Mouse (Mus musculus) CD4-positive, CD25-positive, alpha-beta regulatory T cell (primary cell): ENCODE results near the gene Klri1. TPM values are rescaled to one million over a fixed set of nuclear protein-coding genes. Genes with fewer than 3 reads are reported as not detected.

Experiments used
- polyA plus RNA-seq: library from polyadenylated mRNA; unstranded; fragments of 100-300 nt; shearing (Covaris generic); gene quantifications from one replicate; pipeline ENCODE4 v1.2.1, GENCODE M21; 2017

Klri1 gene
- polyA plus RNA-seq, result not detected

DNA sequence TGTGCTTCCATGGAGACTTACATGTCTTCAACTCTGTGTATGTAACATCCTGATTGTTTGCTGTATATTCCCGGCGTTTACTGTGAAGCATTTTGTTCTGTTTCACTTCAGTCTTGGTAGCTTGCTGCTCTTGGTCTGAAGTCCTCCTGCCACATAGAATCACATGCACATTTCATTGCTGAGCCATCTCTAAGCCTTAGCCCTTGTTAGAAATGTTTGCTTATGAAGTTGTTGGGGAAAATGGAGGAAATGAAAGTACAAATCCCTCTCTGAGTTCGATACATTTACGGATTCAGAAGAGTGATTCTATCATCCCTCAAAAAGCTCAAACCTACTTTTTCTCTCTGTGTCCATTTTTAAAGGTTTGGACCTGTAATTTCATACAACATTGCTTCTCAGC lies at the start of gene Klri1:
Klri1 (minus strand) TSS at position 101 of the 400 bp plus-strand sequence.

DNA sequence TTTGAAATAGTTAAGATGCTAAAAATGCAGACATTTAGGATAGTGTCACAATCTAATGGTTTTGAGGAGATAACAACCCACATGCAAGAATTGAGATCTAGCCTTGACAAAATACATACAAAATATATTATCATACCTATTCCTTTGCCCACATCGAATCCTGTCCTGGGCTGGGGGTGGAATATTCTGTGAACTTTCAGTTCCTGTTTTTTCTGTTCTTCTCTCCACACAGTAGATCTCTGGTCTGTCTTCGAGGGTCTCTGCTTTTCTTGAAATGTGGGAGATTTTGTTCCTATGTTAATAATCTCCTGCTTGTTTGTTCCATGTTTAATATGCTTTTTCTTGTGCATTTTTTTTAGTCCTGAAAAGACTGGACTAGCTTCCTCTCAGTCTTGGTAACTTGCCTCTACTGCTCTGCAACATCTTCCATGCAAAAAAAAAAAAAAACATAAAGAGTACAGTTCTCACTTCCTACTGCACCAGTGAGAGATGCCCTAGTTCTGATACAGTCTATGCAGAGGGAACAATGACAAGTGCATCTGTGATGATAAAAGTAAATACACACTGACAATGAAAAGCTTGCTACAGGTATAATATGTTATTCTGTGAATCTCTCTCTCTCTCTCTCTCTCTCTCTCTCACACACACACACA lies 23.3 kb upstream of the Klri1 start, which contains the start of gene Klri2:
Klri2 (minus strand) TSS at position 416 of the 653 bp plus-strand sequence.

GRCm38 (mm10) chr6:129678873-129679272 lies 38.1 kb downstream of the Klri1 start, which contains the start of gene Klrc1:
TSS of gene Klrc1 (minus strand) at chr6:129678973.

GRCm38 (mm10) chr6:129660589-129660988 lies 56.3 kb downstream of the Klri1 start, which contains the start of gene Klrc2:
TSS of gene Klrc2 (minus strand) at chr6:129660689.

Other genes starting within 250 kb of the Klri1 start
- gene Olr1, start 210.0 kb downstream of the Klri1 start, polyA plus RNA-seq, result 0.67 TPM
- not detected for gene Tmem52b, start 204.6 kb downstream of the Klri1 start, polyA plus RNA-seq
- gene Gabarapl1, start 184.0 kb downstream of the Klri1 start, polyA plus RNA-seq, result 16.2 TPM
- gene Klre1, start 139.2 kb downstream of the Klri1 start, polyA plus RNA-seq, result not detected
- gene Klrd1, start 125.3 kb downstream of the Klri1 start, polyA plus RNA-seq, result 1.9 TPM
- 0.49 TPM for gene Klrk1, start 93.3 kb downstream of the Klri1 start, polyA plus RNA-seq
- gene Klrc3, start 73.8 kb downstream of the Klri1 start, polyA plus RNA-seq, result not detected
- 0.06 TPM for gene Klrc2, start 56.4 kb downstream of the Klri1 start, polyA plus RNA-seq
- gene Klrc1, start 38.2 kb downstream of the Klri1 start, polyA plus RNA-seq, result not detected
- gene Klri2, start 23.4 kb upstream of the Klri1 start, polyA plus RNA-seq, result 0.05 TPM
- gene Gm156, start 67.1 kb upstream of the Klri1 start, polyA plus RNA-seq, result not detected
- gene Gm17631, start 145.5 kb upstream of the Klri1 start, polyA plus RNA-seq, result not detected
- gene Klra17, start 159.5 kb upstream of the Klri1 start, polyA plus RNA-seq, result not detected
- gene Klra5, start 200.5 kb upstream of the Klri1 start, polyA plus RNA-seq, result not detected